Mouse (Mus musculus) CH12.LX (cell line): ENCODE measurements at regions not wholly inside any gene's neighbourhood (a gene's known extent, or its start where the extent isn't known, plus 50 kb on each side); places are given as distances from the start of the nearest gene placed in this dataset.

Experiments
- DNase-seq: peaks from one replicate; pipeline ENCODE4 v3.0.0-alpha.2; 2013; ENCODE audit errors: extremely low read depth
- H3K27ac ChIP-seq: 2 replicates; pipeline ENCODE4 v1.5.1; 2012; ENCODE audit warnings: low read depth, mild to moderate bottlenecking, control low read depth, moderate library complexity; ENCODE audit not compliant: insufficient read depth
- H3K27me3 ChIP-seq: replicated peaks from 2 replicates; pipeline ENCODE3; 2012; ENCODE audit warnings: inconsistent platforms
- H3K36me3 ChIP-seq, 2 experiments: replicated peaks in 1 of 2; 2 replicates each; pipeline versions ENCODE3 to v1.6.1; 2012; ENCODE audit warnings: inconsistent platforms in 1 of 2, low read length in 1 of 2, mild to moderate bottlenecking in 1 of 2, mixed read lengths in 1 of 2, moderate library complexity in 1 of 2; ENCODE audit not compliant: control insufficient read depth in 1 of 2, insufficient read depth in 1 of 2
- H3K4me1 ChIP-seq, 2 experiments: 2 replicates each; pipeline ENCODE4 v1.6.1; 2012; ENCODE audit warnings: inconsistent platforms in 1 of 2, moderate library complexity in 1 of 2; ENCODE audit not compliant: insufficient read depth in 2 of 2, control insufficient read depth in 1 of 2
- H3K4me2 ChIP-seq: 2 replicates; pipeline ENCODE4 v1.6.1; 2012; ENCODE audit warnings: low read depth, mild to moderate bottlenecking, control low read depth; ENCODE audit not compliant: poor library complexity, insufficient read depth, severe bottlenecking
- H3K4me3 ChIP-seq, 3 experiments: fragments of 150-350 bp in 1 of 3; sonication (generic) in 1 of 3; replicated peaks in 1 of 3; 2 replicates each; pipeline versions ENCODE3 to v1.5.1; 2011 to 2012; ENCODE audit warnings: low read depth in 2 of 3, low read length in 2 of 3, mild to moderate bottlenecking in 2 of 3, moderate library complexity in 2 of 3, control low read depth in 1 of 3, improper control_type of control experiment in 1 of 3, inconsistent platforms in 1 of 3, mixed read lengths in 1 of 3; ENCODE audit not compliant: poor library complexity in 1 of 3
- H3K79me2 ChIP-seq: replicated peaks from 2 replicates; pipeline ENCODE4 v1.6.1; 2012; ENCODE audit warnings: mild to moderate bottlenecking, moderate library complexity; ENCODE audit not compliant: control insufficient read depth, poor library complexity, insufficient read depth, severe bottlenecking; ENCODE audit errors: extremely low read depth
- H3K9ac ChIP-seq: 2 replicates; pipeline ENCODE4 v1.6.1; 2012; ENCODE audit warnings: low read depth, mild to moderate bottlenecking, control low read depth, moderate library complexity; ENCODE audit not compliant: insufficient read depth
- H3K9me3 ChIP-seq: replicated peaks from 2 replicates; pipeline ENCODE3; 2012; ENCODE audit warnings: low read length, inconsistent platforms, mixed read lengths
- E2F4 ChIP-seq: IDR thresholded peaks from 2 replicates; pipeline ENCODE4 v1.6.1; 2011; ENCODE audit warnings: low read depth, low read length, improper control_type of control experiment; ENCODE audit not compliant: insufficient replicate concordance
- ELF1 ChIP-seq: IDR thresholded peaks from 2 replicates; pipeline ENCODE4 v1.6.1; 2014; ENCODE audit warnings: low read depth, mild to moderate bottlenecking, inconsistent platforms, low read length, improper control_type of control experiment
- EP300 ChIP-seq: IDR thresholded peaks from 2 replicates; pipeline ENCODE4 v1.6.1; 2011; ENCODE audit warnings: low read length, improper control_type of control experiment
- ETS1 ChIP-seq: conservative IDR thresholded peaks from 2 replicates; pipeline ENCODE4 v1.6.1; 2012; ENCODE audit warnings: low read depth, mild to moderate bottlenecking, inconsistent platforms, low read length, improper control_type of control experiment, moderate library complexity
- IRF4 ChIP-seq: IDR thresholded peaks from 2 replicates; pipeline ENCODE4 v1.6.1; 2014; ENCODE audit warnings: low read depth, mild to moderate bottlenecking, inconsistent platforms, low read length, improper control_type of control experiment
- JUN ChIP-seq: IDR thresholded peaks from 2 replicates; pipeline ENCODE4 v1.6.1; 2011; ENCODE audit warnings: low read depth, mild to moderate bottlenecking, low read length, improper control_type of control experiment, moderate library complexity; ENCODE audit not compliant: insufficient read depth
- MAX ChIP-seq: IDR thresholded peaks from 2 replicates; pipeline ENCODE4 v1.6.1; 2011; ENCODE audit warnings: low read length, improper control_type of control experiment
- MAZ ChIP-seq: IDR thresholded peaks from 2 replicates; pipeline ENCODE4 v1.6.1; 2012; ENCODE audit warnings: low read depth, mild to moderate bottlenecking, inconsistent platforms, low read length, improper control_type of control experiment, moderate library complexity
- MYC ChIP-seq: IDR thresholded peaks from 2 replicates; pipeline ENCODE4 v1.6.1; 2011; ENCODE audit warnings: low read depth, mild to moderate bottlenecking, improper control_type of control experiment, low read length
- PAX5 ChIP-seq: IDR thresholded peaks from 2 replicates; pipeline ENCODE4 v1.6.1; 2012; ENCODE audit warnings: low read length, inconsistent platforms, mixed read lengths
- POLR2A ChIP-seq: IDR thresholded peaks from 2 replicates; pipeline ENCODE4 v1.6.1; 2011; ENCODE audit warnings: low read depth, mild to moderate bottlenecking, improper control_type of control experiment, low read length
- POLR2AphosphoS2 ChIP-seq: IDR thresholded peaks from 2 replicates; pipeline ENCODE4 v1.6.1; 2011; ENCODE audit warnings: low read depth, low read length, improper control_type of control experiment
- RCOR1 ChIP-seq: conservative IDR thresholded peaks from 2 replicates; pipeline ENCODE4 v1.6.1; 2012; ENCODE audit warnings: low read depth, mild to moderate bottlenecking, inconsistent platforms, low read length, improper control_type of control experiment
- SIN3A ChIP-seq: IDR thresholded peaks from 2 replicates; pipeline ENCODE4 v1.6.1; 2012; ENCODE audit warnings: low read length, improper control_type of control experiment, inconsistent platforms
- SMC3 ChIP-seq: IDR thresholded peaks from 2 replicates; pipeline ENCODE4 v1.6.1; 2011; ENCODE audit warnings: low read depth, low read length, improper control_type of control experiment
- TBP ChIP-seq: conservative IDR thresholded peaks from 2 replicates; pipeline ENCODE4 v1.6.1; 2011; ENCODE audit warnings: low read depth, low read length, improper control_type of control experiment
- TCF12 ChIP-seq: IDR thresholded peaks from 2 replicates; pipeline ENCODE4 v1.6.1; 2014; ENCODE audit warnings: low read depth, mild to moderate bottlenecking, inconsistent platforms, low read length, improper control_type of control experiment
- ZC3H11A ChIP-seq: IDR thresholded peaks from 2 replicates; pipeline ENCODE4 v1.6.1; 2012; ENCODE audit warnings: low read depth, mild to moderate bottlenecking, inconsistent platforms, low read length, improper control_type of control experiment
- ZKSCAN1 ChIP-seq: IDR thresholded peaks from 2 replicates; pipeline ENCODE4 v1.6.1; 2012; ENCODE audit warnings: low read depth, inconsistent platforms, low read length, improper control_type of control experiment, borderline replicate concordance
- ZMIZ1 ChIP-seq: IDR thresholded peaks from 2 replicates; pipeline ENCODE4 v1.6.1; 2012; ENCODE audit warnings: low read depth, mild to moderate bottlenecking, inconsistent platforms, low read length, improper control_type of control experiment
- dilution Hi-C: fragments of 300-500 bp; cut with MboI; formaldehyde crosslinking; loops from 2 replicates; pipeline ENCODE4 v1.14.3; 2020; ENCODE audit warnings: low sequenced_read_pairs; ENCODE audit not compliant: extremely low pct_unique_long_range_greater_than_20kb, extremely low pct_ligation_motif_present
- in situ Hi-C: fragments of 300-500 bp; cut with MboI; formaldehyde crosslinking; loops from 3 replicates; pipeline ENCODE4 v1.14.3; 2019; ENCODE audit warnings: low sequenced_read_pairs, low pct_ligation_motif_present, low pct_unique_long_range_greater_than_20kb, mixed read lengths

DNA sequence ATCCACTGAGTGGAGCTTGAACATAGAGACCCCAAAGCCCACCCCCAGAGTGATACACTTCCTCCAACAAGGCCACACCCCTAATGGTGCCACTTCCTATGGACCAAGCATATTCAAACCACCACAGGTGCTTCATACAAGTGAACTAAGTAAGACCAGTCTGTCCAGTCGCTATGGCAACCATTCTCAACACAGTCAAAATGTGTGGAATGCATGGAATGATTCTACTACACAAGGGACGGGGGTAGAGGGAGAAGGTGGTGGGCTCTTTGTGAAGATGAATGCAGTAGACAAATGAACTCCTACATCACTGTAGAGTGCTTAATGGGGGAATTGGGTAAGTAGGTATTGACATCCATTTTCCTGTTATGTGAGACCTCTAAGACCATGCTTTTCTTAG, 180.1 kb upstream of the Sp4 start:
- dilution Hi-C loops, result no loop called here
- TF ChIP-seq TCF12 (no peak), PAX5 (no peak), SMC3 (no peak), RCOR1 (no peak), POLR2A (no peak), MAZ (no peak), ELF1 (no peak), ETS1 (no peak), IRF4 (no peak)
- H3K9me3 ChIP-seq, result no peaks in the 10 kb centered on the region
- in situ Hi-C loops, result no loop called here
- no peaks in the 10 kb centered on the region for H3K79me2 ChIP-seq
- no peak overlapping the region for H3K9ac ChIP-seq
- no peak overlapping the region for H3K4me3 ChIP-seq
- no peak for DNase-seq
- no peaks in the 10 kb centered on the region for H3K27me3 ChIP-seq
- H3K4me1 ChIP-seq, result no peaks in the 10 kb centered on the region
- H3K36me3 ChIP-seq, result no peaks in the 10 kb centered on the region
- no peak overlapping the region for H3K4me2 ChIP-seq
- H3K27ac ChIP-seq, result no peak overlapping the region

GRCm38 (mm10) chr12:118474732-118475131, 173.5 kb upstream of the Sp4 start:
- Histone ChIP-seq H3K4me1 (0 out of 4 replicates have a peak, but pooled peaks cover 0 to 2% of the 10 kb centered on the region in 2 experiments), H3K27me3 (no peaks in the 10 kb centered on the region), H3K9me3 (no peaks in the 10 kb centered on the region), H3K4me3 (no peak overlapping the region), H3K4me2 (no peak overlapping the region), H3K79me2 (no peaks in the 10 kb centered on the region), H3K36me3 (no peaks in the 10 kb centered on the region), H3K27ac (no peak overlapping the region), H3K9ac (no peak overlapping the region)
- dilution Hi-C loops (no loop called here), in situ Hi-C loops (no loop called here)
- no peak for TF ChIP-seq ZC3H11A
- no peak for TF ChIP-seq MYC
- TF ChIP-seq ELF1, result no peak
- TF ChIP-seq IRF4, result no peak
- no peak for TF ChIP-seq POLR2AphosphoS2
- no peak for TF ChIP-seq ZMIZ1
- no peak for TF ChIP-seq EP300
- no peak for TF ChIP-seq JUN
- TF ChIP-seq ZKSCAN1, result no peak
- TF ChIP-seq MAX, result no peak
- TF ChIP-seq PAX5, result no peak
- no peak for TF ChIP-seq E2F4
- no peak for TF ChIP-seq TBP
- no peak for TF ChIP-seq SIN3A
- DNase-seq, result no peak
